Mouse (Mus musculus): ENCODE results near the gene 4930522H14Rik.

- TF ChIP-seq CTCF (IDR thresholded peaks at IDR 0.05; ENCODE audit: borderline replicate concordance, insufficient read depth, low read length) = no peak
- TF ChIP-seq POLR2A (IDR thresholded peaks at IDR 0.05; ENCODE audit: low read depth, low read length) = no peak
Measured at GRCm38 (mm10) chr4:109574845-109575244, 43.7 kb upstream of the 4930522H14Rik start.
